Mouse (Mus musculus) embryonic fibroblast, embryonic 13.5 days (primary cell): ENCODE measurements at regions not wholly inside any gene's neighbourhood (a gene's known extent, or its start where the extent isn't known, plus 50 kb on each side); places are given as distances from the start of the nearest gene placed in this dataset.
A peak's percentile ranks its signal among the peaks of the same experiment; 100 is the strongest.

ENCODE experiments used
- H3K27ac ChIP-seq: 2 replicates; pipeline ENCODE4 v1.5.1; 2012; ENCODE audit warnings: low read length, control low read depth, inconsistent platforms; ENCODE audit not compliant: insufficient read depth
- H3K4me1 ChIP-seq: 2 replicates; pipeline ENCODE4 v1.6.1; 2011; ENCODE audit warnings: low read length; ENCODE audit not compliant: control insufficient read depth, insufficient read depth
- H3K4me3 ChIP-seq: 2 replicates; pipeline ENCODE4 v1.5.1; 2011; ENCODE audit warnings: mild to moderate bottlenecking, control low read depth, low read length; ENCODE audit not compliant: insufficient read depth
- CTCF ChIP-seq: IDR thresholded peaks from 2 replicates; pipeline ENCODE4 v1.5.1; 2011; ENCODE audit warnings: mild to moderate bottlenecking, control low read depth, low read length, moderate library complexity, borderline replicate concordance; ENCODE audit not compliant: insufficient read depth
- POLR2A ChIP-seq: IDR thresholded peaks from 2 replicates; pipeline ENCODE4 v1.6.1; 2011; ENCODE audit warnings: low read depth, mild to moderate bottlenecking, control low read depth, low read length, moderate library complexity

- H3K4me3 ChIP-seq, result no peak overlapping the region
Observed at GRCm38 (mm10) chr14:120699378-120699777, 211.6 kb upstream of the Ipo5 start.

DNA sequence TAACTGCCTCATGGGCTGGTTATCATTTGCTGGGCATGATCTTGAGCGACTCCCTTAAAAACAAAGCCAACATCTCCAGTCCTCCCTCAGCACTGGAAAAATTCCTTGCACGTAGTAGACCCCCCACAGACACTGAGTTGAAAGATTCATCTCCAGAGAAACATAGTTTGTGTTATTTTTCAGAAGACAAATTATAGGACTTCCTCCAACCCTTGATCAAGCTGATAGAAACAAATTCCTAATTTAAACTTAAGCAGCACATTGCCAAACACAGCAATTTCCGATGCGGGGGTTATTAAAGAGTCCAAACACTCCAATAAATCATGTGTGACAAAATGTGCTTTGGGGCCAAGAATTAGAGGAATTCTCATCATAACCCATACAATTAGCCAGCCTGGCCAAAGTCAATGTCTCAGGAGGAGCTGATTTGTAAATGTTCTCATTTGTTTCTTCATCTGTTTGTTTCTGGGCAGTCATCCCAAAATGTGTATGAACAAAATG is 205.7 kb upstream of the Ipo5 start:
- no peak overlapping the region for H3K4me3 ChIP-seq
- TF ChIP-seq CTCF (no peak), POLR2A (no peak)
- H3K27ac ChIP-seq, result peak overlapping the region; percentile 84
- peaks cover 5% of the 10 kb centered on the region for H3K4me1 ChIP-seq

More at GRCm38 (mm10) chr14:120699378-120699777, 211.6 kb upstream of the Ipo5 start:
- Histone ChIP-seq H3K27ac (no peak overlapping the region), H3K4me1 (no peaks in the 10 kb centered on the region)
- TF ChIP-seq CTCF (no peak), POLR2A (no peak)

DNA sequence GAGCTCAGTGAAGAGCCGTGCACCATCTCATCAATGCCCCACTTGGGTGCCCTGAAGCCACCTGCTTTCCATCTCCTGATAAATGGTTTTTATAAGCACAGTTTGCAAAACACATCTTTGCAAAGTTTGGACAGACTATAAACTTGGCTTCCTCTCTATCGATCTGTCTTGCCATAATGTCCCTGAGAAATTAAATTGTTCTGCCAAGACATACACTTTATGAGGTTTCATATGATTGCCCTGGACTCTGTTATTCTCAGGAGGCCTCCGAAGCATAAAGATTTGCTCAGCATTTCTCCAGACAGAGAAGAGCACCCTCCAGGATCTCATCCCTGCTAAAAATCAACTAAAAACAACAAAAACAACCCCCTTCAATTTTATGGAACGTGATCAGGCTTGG is 200.2 kb upstream of the Ipo5 start:
- TF ChIP-seq POLR2A (no peak), CTCF (no peak)
- Histone ChIP-seq H3K4me1 (peaks cover 4% of the 10 kb centered on the region), H3K27ac (no peak overlapping the region), H3K4me3 (no peak overlapping the region)

- Histone ChIP-seq H3K4me1 (no peaks in the 10 kb centered on the region), H3K4me3 (no peak overlapping the region), H3K27ac (no peak overlapping the region)
- TF ChIP-seq CTCF (no peak), POLR2A (no peak)
Observed at GRCm38 (mm10) chr14:120720464-120721445, 190.3 kb upstream of the Ipo5 start.

DNA sequence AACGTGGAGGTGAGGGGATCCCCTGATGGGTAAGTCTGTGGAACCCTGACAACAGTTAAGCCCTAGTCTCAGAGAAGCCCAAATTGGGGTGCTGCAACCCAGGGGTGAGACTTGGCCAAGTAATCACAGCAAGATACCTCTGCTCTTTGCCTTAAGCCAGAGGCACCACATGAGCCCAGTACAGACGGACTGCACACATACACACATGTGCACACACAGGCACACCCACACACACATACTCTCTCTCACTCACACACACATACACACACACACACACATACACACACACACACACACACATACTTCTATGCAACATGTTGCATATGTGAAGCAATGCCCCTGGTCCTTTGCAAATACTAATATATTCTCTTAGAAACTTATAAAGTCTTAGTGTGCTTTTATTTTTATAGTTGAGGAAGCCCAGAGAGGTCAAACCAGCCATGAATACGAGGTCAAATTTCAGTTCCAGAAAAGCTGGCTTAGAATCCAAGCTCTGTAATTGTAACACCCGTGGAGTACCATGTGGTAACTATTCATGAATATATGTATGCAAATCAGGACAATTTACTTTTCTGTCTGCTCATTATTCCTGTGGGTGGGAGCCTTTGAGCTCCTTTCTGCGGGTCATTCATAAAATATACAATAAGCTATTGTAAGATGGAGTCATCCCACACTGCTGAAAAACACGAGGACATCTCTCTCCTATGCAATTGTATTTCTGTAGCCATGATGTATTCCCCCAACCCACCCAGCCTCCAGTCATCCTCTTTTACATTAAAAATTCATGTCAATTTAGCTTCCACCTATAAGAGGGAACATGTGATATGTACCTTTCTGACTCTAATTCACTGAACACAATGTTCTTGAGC is 189.2 kb upstream of the Ipo5 start:
- Histone ChIP-seq H3K4me1 (no peaks in the 10 kb centered on the region), H3K4me3 (no peak overlapping the region), H3K27ac (no peak overlapping the region)
- no peak for TF ChIP-seq CTCF
- TF ChIP-seq POLR2A, result no peak

DNA sequence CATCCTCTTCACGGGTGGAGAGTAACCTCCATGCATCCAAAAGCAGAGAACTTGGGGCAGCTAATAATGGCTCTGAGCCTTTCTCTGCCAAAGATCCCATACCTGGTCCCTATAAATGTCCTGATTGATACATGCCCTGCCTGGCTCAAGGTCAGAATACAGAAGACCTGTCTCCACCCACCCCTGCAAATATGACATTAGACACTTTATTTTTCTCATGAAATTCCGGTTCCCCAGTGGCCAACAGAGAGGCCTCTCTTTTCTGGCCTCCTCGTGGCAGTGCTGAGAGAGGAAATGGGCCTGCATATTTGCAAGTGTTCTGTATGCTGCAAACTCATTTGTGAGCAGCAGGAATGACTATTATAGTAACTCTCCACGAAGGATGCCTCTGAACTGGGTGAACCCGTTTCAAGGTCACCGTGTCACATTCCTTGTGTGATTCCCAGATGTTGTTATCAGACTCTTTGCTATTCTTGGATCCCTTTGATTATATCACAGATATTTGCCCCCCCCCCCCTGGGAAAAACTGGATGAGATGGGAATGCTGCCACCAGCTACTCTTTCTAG is 188.4 kb upstream of the Ipo5 start:
- H3K27ac ChIP-seq, result no peak overlapping the region
- no peak overlapping the region for H3K4me3 ChIP-seq
- TF ChIP-seq POLR2A (no peak), CTCF (no peak)
- H3K4me1 ChIP-seq, result no peaks in the 10 kb centered on the region

DNA sequence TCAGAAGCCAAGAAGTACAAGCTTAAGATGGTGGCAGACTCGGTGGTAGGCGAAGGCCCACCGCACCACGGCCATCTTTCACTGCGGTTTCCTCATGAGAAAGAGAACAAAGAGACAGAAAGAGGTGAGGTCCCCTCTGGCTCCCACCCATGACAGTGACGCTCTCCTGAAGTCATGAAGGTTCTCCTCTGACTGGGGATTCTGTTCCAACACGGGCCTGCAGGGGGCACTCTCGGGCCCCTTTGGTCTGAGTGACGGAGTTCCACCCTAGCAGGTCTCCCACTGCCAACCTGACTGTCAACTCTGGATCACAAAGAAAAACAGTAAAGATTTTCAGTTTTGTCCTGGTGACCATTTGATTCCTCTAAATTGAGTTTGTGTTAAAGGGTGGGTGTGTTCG is 182.9 kb upstream of the Ipo5 start:
- H3K27ac ChIP-seq, result no peak overlapping the region
- TF ChIP-seq POLR2A, result no peak
- no peak for TF ChIP-seq CTCF

DNA sequence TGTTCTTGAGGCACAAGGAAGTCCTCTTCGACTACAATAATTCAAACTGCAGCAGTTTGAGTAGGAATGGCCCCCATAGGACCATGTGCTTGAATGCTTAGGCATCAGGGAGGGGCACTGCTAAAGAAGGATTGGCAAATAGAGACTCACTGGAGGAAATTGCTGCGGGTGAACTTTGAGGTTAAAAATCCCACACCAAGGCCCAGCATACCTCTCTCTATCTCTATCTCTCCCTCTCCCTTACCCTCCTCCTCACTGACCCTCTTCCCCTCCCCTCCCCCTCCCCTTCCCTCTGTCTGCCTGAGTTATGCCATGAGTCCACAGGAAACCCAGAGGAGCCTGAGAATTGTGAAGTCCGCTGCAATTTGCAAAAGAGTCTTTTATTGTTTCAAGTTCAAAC is 180.8 kb upstream of the Ipo5 start:
- Histone ChIP-seq H3K27ac (no peak overlapping the region), H3K4me3 (no peak overlapping the region), H3K4me1 (no peaks in the 10 kb centered on the region)
- TF ChIP-seq CTCF (no peak), POLR2A (no peak)

More for the DNA sequence above, 182.9 kb upstream of the Ipo5 start:
- no peak overlapping the region for H3K4me3 ChIP-seq
- no peaks in the 10 kb centered on the region for H3K4me1 ChIP-seq

- TF ChIP-seq CTCF, result no peak
- no peak for TF ChIP-seq POLR2A
- H3K27ac ChIP-seq, result no peak overlapping the region
- no peak overlapping the region for H3K4me3 ChIP-seq
- no peaks in the 10 kb centered on the region for H3K4me1 ChIP-seq
Observed at GRCm38 (mm10) chr14:120731679-120732281, 179.2 kb upstream of the Ipo5 start.

DNA sequence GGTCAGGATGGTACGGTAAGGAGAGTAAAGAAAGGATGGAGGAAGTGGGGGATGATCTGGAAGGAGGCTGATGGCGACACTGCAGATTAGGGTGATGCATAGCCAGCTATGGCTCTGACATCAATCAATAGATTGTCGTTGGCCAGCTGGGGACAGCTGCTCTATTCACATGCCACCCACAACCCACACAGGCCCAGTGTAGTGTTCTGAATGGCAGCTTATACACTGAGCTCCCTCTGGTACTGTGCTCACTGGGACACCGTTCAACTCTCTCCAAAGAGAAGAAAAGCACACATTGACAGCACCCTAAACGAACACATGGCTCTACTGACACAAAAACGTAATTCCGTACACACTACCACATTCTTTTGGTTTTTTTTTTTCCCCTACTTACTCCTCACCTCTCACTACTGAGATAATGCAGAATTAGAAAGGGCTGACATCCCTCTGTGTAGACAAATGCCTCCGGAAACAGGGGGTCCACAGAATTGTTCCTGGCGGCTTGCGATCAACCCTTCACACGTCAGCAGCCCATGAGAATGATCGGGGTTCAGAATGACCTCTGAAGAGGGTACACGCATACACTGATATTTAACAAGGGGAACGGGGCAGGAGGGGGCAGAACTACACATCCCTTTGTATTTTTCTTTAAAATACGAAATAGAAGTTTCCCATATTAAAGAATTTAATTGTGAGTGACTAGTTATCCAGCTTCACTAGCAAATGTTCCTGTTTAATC is 178.5 kb upstream of the Ipo5 start:
- TF ChIP-seq CTCF, result no peak
- no peak for TF ChIP-seq POLR2A
- no peak overlapping the region for H3K27ac ChIP-seq
- no peak overlapping the region for H3K4me3 ChIP-seq
- H3K4me1 ChIP-seq, result no peaks in the 10 kb centered on the region
